Mouse (Mus musculus) CD4-positive, CD25-positive, alpha-beta regulatory T cell (primary cell): ENCODE results near the gene Gm12169. TPM values are rescaled to one million over a fixed set of nuclear protein-coding genes. Genes with fewer than 3 reads are reported as not detected.

Experiments
- polyA plus RNA-seq: library from polyadenylated mRNA; unstranded; fragments of 100-300 nt; shearing (Covaris generic); gene quantifications from one replicate; pipeline ENCODE4 v1.2.1, GENCODE M21; 2017

The Gm12169 gene
- polyA plus RNA-seq, result 0.34 TPM

DNA sequence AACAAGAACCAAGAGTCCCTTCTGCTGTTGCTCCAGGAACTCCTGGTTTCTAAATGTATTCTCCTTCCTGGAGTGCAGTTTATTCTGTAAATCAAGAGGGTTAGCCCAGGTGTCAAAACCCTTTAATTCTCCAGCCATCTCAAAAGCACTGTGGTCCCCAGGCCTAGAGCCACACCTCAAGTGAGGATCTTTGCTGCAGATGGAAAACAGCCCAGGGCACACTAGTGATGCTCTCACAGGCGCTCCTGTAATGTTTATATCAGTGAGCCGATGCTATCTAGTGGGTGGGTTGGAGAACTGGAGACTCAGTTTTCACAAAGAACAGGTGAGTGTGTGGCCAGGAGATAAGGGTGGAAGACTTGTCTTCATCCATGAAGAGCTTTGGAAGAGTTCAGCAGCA, at the start of gene Gm12169:
Gene Gm12169 (plus strand): TSS at position 301 of the 400 bp plus-strand sequence.

DNA sequence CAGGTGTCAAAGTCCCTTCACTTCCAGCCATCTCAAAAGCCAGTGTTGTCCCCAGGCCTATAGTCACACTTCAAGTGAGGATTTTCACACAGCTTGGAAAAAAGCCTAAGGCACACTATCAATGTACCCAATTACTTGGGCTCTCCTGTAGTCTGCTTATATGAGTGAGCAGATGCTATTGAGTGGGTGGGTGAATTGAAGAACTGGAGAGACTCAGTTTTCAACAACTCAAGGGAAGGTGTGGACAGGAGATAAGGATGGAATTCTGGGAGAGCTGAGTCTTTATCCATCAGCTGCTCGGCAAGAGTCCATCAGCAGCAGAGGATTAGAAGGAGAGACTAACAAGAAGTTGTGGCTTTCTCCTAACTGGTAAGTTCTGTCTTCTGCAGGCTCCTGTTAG, 47.3 kb downstream of the Gm12169 start, which contains the start of gene BC053393:
Gene BC053393 (plus strand): TSS at position 210 of the 400 bp plus-strand sequence.

Other genes starting within 250 kb of the Gm12169 start
- gene Cyfip2, start 211.4 kb upstream of the Gm12169 start, polyA plus RNA-seq, result 133 TPM
- 272 TPM for gene Itk, start 134.7 kb upstream of the Gm12169 start, polyA plus RNA-seq
- 0.51 TPM for gene Fam71b, start 127.7 kb upstream of the Gm12169 start, polyA plus RNA-seq
- 68.9 TPM for gene Med7, start 87.3 kb upstream of the Gm12169 start, polyA plus RNA-seq
- 1.3 TPM for gene Havcr2, start 69.3 kb upstream of the Gm12169 start, polyA plus RNA-seq
- not detected for gene BC053393, start 47.3 kb downstream of the Gm12169 start, polyA plus RNA-seq
- gene Dppa1, start 105.0 kb downstream of the Gm12169 start, polyA plus RNA-seq, result not detected
- not detected for gene Timd2, start 182.8 kb downstream of the Gm12169 start, polyA plus RNA-seq
- not detected for gene Havcr1, start 210.9 kb downstream of the Gm12169 start, polyA plus RNA-seq